Mouse (Mus musculus) intestine, embryonic 15.5 days (tissue): ENCODE results near the gene Rbms1. TPM values are rescaled to one million over a fixed set of nuclear protein-coding genes. Genes with fewer than 3 reads are reported as not detected.

Experiments
- ATAC-seq: fragments of 200-750 bp; cut with Nextera tagmentation; 2 replicates; pipeline ENCODE4 v1.8.0; 2017; ENCODE audit warnings: moderate TSS enrichment, moderate library complexity
- H3K27ac ChIP-seq: fragments of 300-500 bp; sonication (generic); 2 replicates; pipeline ENCODE4 v1.5.1; 2015; ENCODE audit warnings: mild to moderate bottlenecking, inconsistent platforms
- H3K27me3 ChIP-seq: fragments of 300-500 bp; sonication (generic); replicated peaks from 2 replicates; pipeline ENCODE4 v1.6.1; 2015; ENCODE audit warnings: inconsistent platforms
- H3K36me3 ChIP-seq: fragments of 300-500 bp; sonication (generic); 2 replicates; pipeline ENCODE4 v1.6.1; 2015; ENCODE audit warnings: inconsistent platforms
- H3K4me1 ChIP-seq: fragments of 300-500 bp; sonication (generic); replicated peaks from 2 replicates; pipeline ENCODE4 v1.6.1; 2015; ENCODE audit warnings: inconsistent platforms
- H3K4me2 ChIP-seq: fragments of 300-500 bp; sonication (generic); replicated peaks from 2 replicates; pipeline ENCODE4 v1.6.1; 2015; ENCODE audit warnings: mild to moderate bottlenecking, inconsistent platforms
- H3K4me3 ChIP-seq: fragments of 300-500 bp; sonication (generic); replicated peaks from 2 replicates; pipeline ENCODE4 v1.5.1; 2015; ENCODE audit warnings: inconsistent platforms
- H3K9ac ChIP-seq: fragments of 300-500 bp; sonication (generic); 2 replicates; pipeline ENCODE4 v1.6.1; 2015; ENCODE audit warnings: inconsistent platforms
- H3K9me3 ChIP-seq: fragments of 300-500 bp; sonication (generic); 2 replicates; pipeline ENCODE4 v1.6.1; 2016; ENCODE audit warnings: inconsistent platforms
- WGBS: fragments of 180-500 bp; shearing (Covaris S2); methylation state at CpG from one replicate; pipeline ENCODE4 v1.1.7; 2015; 5-methylcytosine and 5-hydroxymethylcytosine counted together
- polyA plus RNA-seq: library from polyadenylated mRNA; unstranded; fragments of >200 nt; fragmentation: Nextera tagmentation; extraction: Ambion mirVana; gene quantifications from 2 replicates; pipeline ENCODE4 v1.2.1, GENCODE M21; 2015

Rbms1 gene
- polyA plus RNA-seq, 1 experiment from 2014 or later: 83.3 TPM

- Histone ChIP-seq H3K36me3 (peaks cover 11% of the 10 kb centered on the region; the same call in 1 of the 2 replicates), H3K4me1 (no peaks in the 10 kb centered on the region), H3K27me3 (no peaks in the 10 kb centered on the region), H3K27ac (no peak overlapping the region), H3K4me3 (no peak overlapping the region), H3K9me3 (no peaks in the 10 kb centered on the region), H3K9ac (no peak overlapping the region), H3K4me2 (no peak overlapping the region)
- 81% methylated on average over 9 of the region's 9 CpGs for WGBS
- ATAC-seq: no peak
These were observed 206.8 kb downstream of the Rbms1 start for GRCm38 (mm10) chr2:60756218-60756617.

DNA sequence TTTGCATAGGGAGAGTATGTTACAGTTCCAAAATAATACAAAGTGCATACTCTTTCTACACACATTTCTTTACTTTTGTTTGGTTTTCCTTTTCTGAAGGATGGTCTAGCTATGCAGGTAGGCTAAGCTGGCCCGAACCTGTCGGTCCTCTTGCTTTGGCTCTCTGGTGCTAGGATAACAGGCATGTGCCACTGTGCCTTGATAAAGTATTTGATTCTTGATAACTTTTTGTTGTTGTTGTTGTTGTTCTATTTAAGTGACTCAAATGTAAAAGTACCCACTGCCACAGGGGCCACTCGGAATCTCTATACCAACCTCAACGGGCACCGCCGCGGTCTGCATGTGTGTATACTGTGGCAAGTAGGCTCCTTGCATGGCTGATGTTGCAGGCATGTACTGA is 207.9 kb downstream of the Rbms1 start:
- no peak for ATAC-seq
- Histone ChIP-seq H3K27ac (no peak overlapping the region), H3K36me3 (peaks cover 9% of the 10 kb centered on the region; the same call in 1 of the 2 replicates), H3K27me3 (no peaks in the 10 kb centered on the region), H3K9me3 (no peaks in the 10 kb centered on the region), H3K4me1 (no peaks in the 10 kb centered on the region), H3K9ac (no peak overlapping the region), H3K4me2 (no peak overlapping the region), H3K4me3 (no peak overlapping the region)
- WGBS: 95% methylated on average over 7 of the region's 7 CpGs

DNA sequence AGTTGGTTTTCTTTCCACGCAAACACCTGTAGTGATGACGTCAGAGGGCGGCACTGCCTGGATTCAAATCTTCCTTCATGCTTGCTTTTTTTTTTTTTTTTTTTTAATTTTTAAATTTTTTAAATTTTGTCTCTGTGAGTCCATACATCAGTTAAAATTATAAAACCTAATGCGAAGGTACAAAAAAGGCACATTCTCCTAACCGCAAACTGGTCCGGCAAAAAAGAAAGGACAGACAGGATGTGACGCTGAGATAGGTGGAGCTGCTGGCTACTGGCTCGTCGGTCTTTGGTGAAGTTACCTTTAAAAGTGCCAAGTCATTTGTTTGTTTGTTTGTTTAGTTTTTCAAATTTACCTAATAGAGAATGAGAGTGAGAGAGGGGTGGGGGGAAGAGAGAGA is 211.7 kb downstream of the Rbms1 start:
- Histone ChIP-seq H3K27ac (no peak overlapping the region), H3K27me3 (no peaks in the 10 kb centered on the region), H3K4me2 (no peak overlapping the region), H3K4me1 (no peaks in the 10 kb centered on the region), H3K9ac (no peak overlapping the region), H3K4me3 (no peak overlapping the region), H3K9me3 (no peaks in the 10 kb centered on the region), H3K36me3 (peaks cover 6% of the 10 kb centered on the region; the same call in 1 of the 2 replicates)
- WGBS: 95% methylated on average over 9 of the region's 9 CpGs
- no peak for ATAC-seq

- H3K27me3 ChIP-seq: no peaks in the 10 kb centered on the region
- H3K9ac ChIP-seq: no peak overlapping the region
- 91% methylated on average over 3 of the region's 3 CpGs for WGBS
- H3K4me2 ChIP-seq: no peak overlapping the region
- no peak for ATAC-seq
- H3K4me3 ChIP-seq: no peak overlapping the region
- H3K4me1 ChIP-seq: no peaks in the 10 kb centered on the region
- no peaks in the 10 kb centered on the region for H3K9me3 ChIP-seq
- peaks cover 6% of the 10 kb centered on the region; the same call in 1 of the 2 replicates for H3K36me3 ChIP-seq
- H3K27ac ChIP-seq: no peak overlapping the region
These were observed 212.4 kb downstream of the Rbms1 start for GRCm38 (mm10) chr2:60750591-60750990.

DNA sequence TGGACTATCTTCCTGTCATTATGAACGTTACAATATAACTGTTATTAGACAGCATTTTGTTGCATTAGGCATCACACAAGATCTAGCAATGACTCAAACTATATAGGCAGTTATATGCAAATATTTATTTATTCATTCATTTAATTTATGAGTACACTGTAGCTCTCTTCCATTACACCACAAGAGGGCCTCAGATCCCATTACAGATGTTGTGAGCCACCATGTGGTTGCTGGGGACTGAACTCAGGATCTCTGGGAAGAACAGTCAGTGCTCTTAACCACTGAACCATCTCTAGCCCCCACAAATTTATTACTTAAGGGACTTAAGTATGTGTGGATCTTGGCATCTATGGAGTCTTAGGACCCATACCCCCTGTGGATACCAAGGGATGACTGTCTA is 214.4 kb downstream of the Rbms1 start:
- no peak for ATAC-seq
- WGBS: 92% methylated on average over 1 of the region's 1 CpGs
- H3K9me3 ChIP-seq: no peaks in the 10 kb centered on the region

DNA sequence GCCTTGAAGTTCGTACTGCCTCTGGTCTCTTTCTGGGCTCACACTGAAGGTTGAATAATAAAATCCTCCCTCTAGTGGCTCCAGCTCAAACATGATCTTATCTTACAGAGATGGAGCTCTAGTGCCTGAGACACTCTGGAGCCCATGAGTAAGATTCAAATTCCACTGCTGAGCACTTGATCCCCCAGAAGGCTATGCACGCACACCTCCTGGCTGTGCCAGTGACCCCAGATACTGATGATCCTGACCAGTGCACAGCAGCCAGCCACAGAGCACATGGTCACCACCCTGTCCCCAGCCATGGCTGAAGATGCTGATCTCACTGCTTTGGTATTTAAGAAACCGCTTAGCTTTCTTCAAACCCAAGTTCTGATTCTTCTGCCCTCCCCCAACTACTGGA is 215.4 kb downstream of the Rbms1 start:
- Histone ChIP-seq H3K9ac (no peak overlapping the region), H3K4me2 (no peak overlapping the region), H3K4me1 (no peaks in the 10 kb centered on the region), H3K4me3 (no peak overlapping the region), H3K36me3 (no peaks in the 10 kb centered on the region), H3K27me3 (no peaks in the 10 kb centered on the region), H3K9me3 (no peaks in the 10 kb centered on the region), H3K27ac (no peak overlapping the region; the same call in 1 of the 2 replicates)
- WGBS: 47% methylated on average over 3 of the region's 3 CpGs
- 0 out of 2 replicates have a peak, but pooled peaks have one; percentile 43 for ATAC-seq

More for the DNA sequence above, 214.4 kb downstream of the Rbms1 start:
- Histone ChIP-seq H3K4me3 (no peak overlapping the region), H3K4me2 (no peak overlapping the region), H3K9ac (no peak overlapping the region), H3K27me3 (no peaks in the 10 kb centered on the region), H3K4me1 (no peaks in the 10 kb centered on the region), H3K36me3 (no peaks in the 10 kb centered on the region), H3K27ac (no peak overlapping the region)

- H3K36me3 ChIP-seq: no peaks in the 10 kb centered on the region
- no peaks in the 10 kb centered on the region for H3K27me3 ChIP-seq
- H3K4me1 ChIP-seq: no peaks in the 10 kb centered on the region
- no peak overlapping the region for H3K4me2 ChIP-seq
- H3K9ac ChIP-seq: no peak overlapping the region
- no peak overlapping the region for H3K27ac ChIP-seq
- H3K9me3 ChIP-seq: no peaks in the 10 kb centered on the region
- ATAC-seq: no peak
- 74% methylated on average over 3 of the region's 3 CpGs for WGBS
- H3K4me3 ChIP-seq: no peak overlapping the region
These were observed 218.3 kb downstream of the Rbms1 start for GRCm38 (mm10) chr2:60744674-60745073.

DNA sequence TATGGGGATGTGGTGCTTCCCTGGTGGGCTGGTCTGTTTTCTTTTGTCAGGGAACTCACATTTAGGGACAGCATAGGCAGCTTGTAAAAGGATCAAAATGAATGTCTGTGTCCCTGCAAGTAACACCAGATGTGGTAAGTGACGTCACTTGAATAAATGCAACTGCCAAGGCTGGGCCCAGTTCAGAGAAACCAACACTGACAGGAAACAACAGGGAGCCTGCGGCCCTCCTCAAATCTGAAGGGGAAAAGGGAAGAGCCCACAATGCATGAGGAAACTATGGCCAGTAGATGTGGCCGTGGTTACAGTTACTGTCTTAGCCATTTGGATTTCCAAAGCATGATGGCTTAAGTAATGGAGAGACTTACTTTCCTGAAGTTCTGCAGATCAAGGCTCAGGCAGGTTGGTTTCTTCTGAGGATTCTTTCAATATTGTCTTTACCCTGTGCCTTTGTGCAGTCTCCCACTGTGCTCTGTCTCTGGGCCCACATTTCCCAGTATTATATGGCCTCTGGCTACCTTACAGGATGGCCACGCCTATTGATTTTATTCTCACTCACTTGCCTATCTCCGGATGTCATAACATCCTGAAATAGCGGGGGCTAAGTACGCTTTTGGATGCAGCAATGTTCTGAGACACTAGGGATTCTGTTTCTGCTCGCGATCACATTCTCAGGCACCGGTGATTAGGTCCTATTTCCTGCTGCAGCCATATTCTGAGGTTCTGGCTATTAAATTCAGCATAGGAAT is 223.4 kb downstream of the Rbms1 start:
- 70% methylated on average over 10 of the region's 10 CpGs for WGBS
- H3K36me3 ChIP-seq: no peaks in the 10 kb centered on the region
- no peaks in the 10 kb centered on the region for H3K27me3 ChIP-seq
- no peak for ATAC-seq
- H3K4me3 ChIP-seq: no peak overlapping the region
- H3K9ac ChIP-seq: no peak overlapping the region
- no peak overlapping the region for H3K27ac ChIP-seq
- no peaks in the 10 kb centered on the region for H3K4me1 ChIP-seq
- no peak overlapping the region for H3K4me2 ChIP-seq
- no peaks in the 10 kb centered on the region for H3K9me3 ChIP-seq

DNA sequence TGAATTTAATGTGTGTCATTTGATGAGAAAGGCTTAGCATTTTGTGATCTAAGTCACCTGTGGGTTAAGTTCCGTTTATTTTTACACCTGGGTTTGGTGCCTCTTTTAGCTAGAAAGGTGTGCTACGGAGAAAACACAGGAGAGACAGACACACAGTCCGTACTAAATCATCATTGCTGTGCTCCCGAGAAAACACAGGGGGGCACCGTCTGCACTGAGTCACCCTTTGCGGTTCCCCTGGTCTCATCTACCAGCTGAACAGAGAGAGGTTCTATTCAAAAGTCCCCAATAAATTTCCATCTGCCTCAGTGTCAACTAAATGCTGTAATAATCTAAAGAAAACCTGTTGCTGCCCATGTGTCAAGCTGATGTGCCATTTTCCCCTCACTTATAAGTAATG is 232.1 kb downstream of the Rbms1 start:
- no peaks in the 10 kb centered on the region for H3K9me3 ChIP-seq
- H3K9ac ChIP-seq: no peak overlapping the region
- no peak for ATAC-seq
- WGBS: 57% methylated on average over 6 of the region's 6 CpGs
- no peaks in the 10 kb centered on the region for H3K27me3 ChIP-seq
- H3K4me1 ChIP-seq: 0 out of 2 replicates have a peak, but pooled peaks cover 2% of the 10 kb centered on the region
- H3K4me3 ChIP-seq: no peak overlapping the region
- no peak overlapping the region for H3K4me2 ChIP-seq
- no peaks in the 10 kb centered on the region for H3K36me3 ChIP-seq
- no peak overlapping the region for H3K27ac ChIP-seq

GRCm38 (mm10) chr2:60730024-60730423 is 233.0 kb downstream of the Rbms1 start:
- no peak overlapping the region for H3K27ac ChIP-seq
- peak overlapping the region; percentile 18; the same call in 1 of the 2 replicates for H3K4me2 ChIP-seq

GRCm38 (mm10) chr2:60728902-60729585 is 233.9 kb downstream of the Rbms1 start:
- Histone ChIP-seq H3K4me3 (no peak overlapping the region), H3K9me3 (no peaks in the 10 kb centered on the region), H3K36me3 (no peaks in the 10 kb centered on the region), H3K4me1 (0 out of 2 replicates have a peak, but pooled peaks cover 2% of the 10 kb centered on the region), H3K4me2 (no peak overlapping the region), H3K27ac (no peak overlapping the region), H3K9ac (no peak overlapping the region), H3K27me3 (no peaks in the 10 kb centered on the region)
- WGBS: 46% methylated on average over 10 of the region's 10 CpGs
- no peak for ATAC-seq

More at GRCm38 (mm10) chr2:60730024-60730423, 233.0 kb downstream of the Rbms1 start:
- ATAC-seq: no peak
- Histone ChIP-seq H3K4me1 (0 out of 2 replicates have a peak, but pooled peaks cover 2% of the 10 kb centered on the region), H3K27me3 (no peaks in the 10 kb centered on the region), H3K4me3 (no peak overlapping the region), H3K36me3 (no peaks in the 10 kb centered on the region), H3K9ac (no peak overlapping the region), H3K9me3 (no peaks in the 10 kb centered on the region)
- 25% methylated on average over 3 of the region's 3 CpGs for WGBS

DNA sequence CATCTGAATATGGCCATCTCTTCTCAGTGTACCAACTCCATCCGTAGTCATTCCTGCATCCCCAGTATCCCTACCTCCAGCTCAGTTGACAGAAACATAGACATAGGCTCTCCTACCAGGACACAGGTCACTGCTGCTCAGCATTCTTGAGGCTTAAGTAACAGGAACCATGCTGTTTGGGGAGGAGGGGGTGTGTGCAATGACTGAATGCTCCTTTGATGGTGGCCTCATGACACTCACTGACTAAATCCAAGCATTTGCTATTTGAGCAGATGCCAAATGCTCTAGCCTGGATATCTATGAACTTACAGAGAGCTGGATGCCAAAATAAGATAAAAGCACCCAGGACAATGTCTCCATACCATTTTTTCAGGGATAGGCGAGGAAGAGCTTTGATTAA is 238.3 kb downstream of the Rbms1 start:
- Histone ChIP-seq H3K9ac (no peak overlapping the region), H3K9me3 (no peaks in the 10 kb centered on the region), H3K4me3 (no peak overlapping the region), H3K4me1 (0 out of 2 replicates have a peak, but pooled peaks cover 2% of the 10 kb centered on the region), H3K27me3 (no peaks in the 10 kb centered on the region), H3K27ac (no peak overlapping the region), H3K36me3 (no peaks in the 10 kb centered on the region), H3K4me2 (no peak overlapping the region)
- ATAC-seq: no peak
- WGBS: 84% methylated on average over 2 of the region's 2 CpGs
